Mouse (Mus musculus) kidney, adult 2 months (tissue): ENCODE measurements around the gene Acss1.

Source experiments
- CTCF ChIP-seq: fragments of 200-500 bp; conservative IDR thresholded peaks from 2 replicates; pipeline ENCODE4 v1.5.1; 2011; ENCODE audit warnings: low read depth, mild to moderate bottlenecking, control low read depth, low read length, moderate library complexity, mixed read lengths; ENCODE audit not compliant: insufficient read depth, insufficient read length
- POLR2A ChIP-seq: fragments of 200-500 bp; IDR thresholded peaks from one replicate; pipeline ENCODE4 v1.6.1; 2011; ENCODE audit warnings: low read depth, low read length, control low read depth

DNA sequence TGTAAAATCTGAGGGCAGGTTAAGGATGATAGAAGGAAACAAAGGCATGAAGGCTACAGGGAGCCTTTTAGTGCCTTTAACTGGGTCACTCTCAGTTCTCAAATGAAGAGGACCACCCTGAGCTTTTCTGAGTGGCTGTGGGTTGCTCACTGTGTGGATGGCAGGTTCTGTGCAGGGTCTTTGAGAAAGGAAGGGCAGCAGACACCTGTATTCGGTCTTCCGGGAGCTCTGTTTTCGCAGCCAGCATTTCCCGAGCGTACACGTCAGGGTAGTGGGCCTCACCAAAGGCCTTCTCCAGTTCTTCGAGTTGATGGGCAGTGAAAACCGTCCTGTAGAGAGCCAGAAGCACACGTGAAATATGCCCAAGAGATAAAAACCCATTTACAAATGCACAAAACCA lies 17.1 kb upstream of the Acss1 start:
- TF ChIP-seq POLR2A (no peak), CTCF (no peak)
